In the genomic region with DNA sequence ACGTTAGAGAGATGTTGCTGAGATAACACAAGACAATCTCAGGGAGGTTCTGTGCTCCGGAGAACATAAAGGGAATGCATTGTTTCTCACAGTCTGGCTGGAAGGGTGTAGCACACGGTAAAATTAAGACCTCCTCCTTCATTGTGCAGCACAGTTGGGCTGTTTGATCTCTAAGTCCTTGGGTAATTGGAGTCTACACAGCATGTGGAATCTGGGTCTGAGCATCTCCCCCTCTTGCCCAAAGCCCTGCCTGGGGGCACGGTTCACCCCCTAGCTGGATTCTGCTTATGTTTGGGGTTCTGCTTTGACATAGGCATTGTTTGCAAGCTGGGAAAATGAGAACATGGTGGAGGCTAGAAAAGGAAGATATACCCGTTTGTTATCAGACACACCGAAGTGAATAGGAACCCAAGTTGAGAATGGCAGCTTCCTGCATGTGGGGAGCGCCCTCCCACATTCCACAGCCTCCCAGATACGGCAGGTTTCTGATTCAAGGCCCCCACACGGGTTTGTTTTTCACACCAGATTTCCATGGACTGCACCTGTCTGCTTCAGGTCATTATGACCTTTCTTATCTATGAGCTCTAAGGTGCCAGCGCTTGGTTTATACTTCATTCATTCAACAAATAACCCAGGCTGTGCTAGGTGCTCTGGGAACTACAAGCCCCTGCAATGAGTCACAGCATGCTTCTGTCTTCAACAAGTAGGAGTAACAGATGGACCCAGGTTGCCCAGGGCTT, we compare ENCODE assay signal across 15 mouse cellular contexts.
DNase-seq lines count a peak whose midpoint lies in the region; ATAC-seq lines count a peak whose summit lies in the region.
"Had no signal": no experiment of that assay in that cellular context is flagged by ENCODE, and none has a peak within 500 bp of the region (broad histone marks: within the 10 kb centered on the region; RNA-seq: fewer than 3 reads in every experiment).

No protein-coding gene starts in this region.

- no peak; the same call in 1 of the 2 replicates for ATAC-seq in forebrain, embryonic 12.5 days (ENCODE audit: low FRiP score)
- no peak for ATAC-seq in midbrain, embryonic 16.5 days

- WGBS in forebrain, embryonic 12.5 days: 22% methylated on average over 10 of the region's 10 CpGs
- WGBS in midbrain, embryonic 16.5 days: 32% methylated on average over 10 of the region's 10 CpGs

- H3K36me3 ChIP-seq in forebrain, embryonic 12.5 days (replicated peaks): no peaks in the 10 kb centered on the region
- H3K36me3 ChIP-seq in midbrain, embryonic 16.5 days (ENCODE audit: control insufficient read depth, insufficient read depth, low read length): no peaks in the 10 kb centered on the region
- H3K36me3 ChIP-seq: stomach, embryonic 15.5 days had no signal

- H3K27ac ChIP-seq in forebrain, embryonic 12.5 days: peak overlapping the region; percentile 81
- no peak overlapping the region for H3K27ac ChIP-seq in midbrain, embryonic 16.5 days (ENCODE audit: low read length)
- H3K27ac ChIP-seq: stomach, embryonic 15.5 days had no signal

- peak overlapping the region; percentile 40 for H3K9ac ChIP-seq in forebrain, embryonic 12.5 days
- H3K9ac ChIP-seq in midbrain, embryonic 16.5 days (ENCODE audit: low read depth, low read length): no peak overlapping the region
- H3K9ac ChIP-seq: lung, embryonic 14.5 days; stomach, embryonic 15.5 days had no signal

- H3K4me3 ChIP-seq in forebrain, embryonic 12.5 days (replicated peaks): peak overlapping the region; percentile 41
- no peak overlapping the region for H3K4me3 ChIP-seq in midbrain, embryonic 16.5 days (ENCODE audit: low read depth, low read length)
- H3K4me3 ChIP-seq: myocyte; stomach, embryonic 15.5 days had no signal

- H3K4me2 ChIP-seq in forebrain, embryonic 12.5 days: peak overlapping the region; percentile 51
- H3K4me2 ChIP-seq in midbrain, embryonic 16.5 days (ENCODE audit: low read length): 0 out of 2 replicates have a peak overlapping the region, but pooled peaks have one; percentile 12
- H3K4me2 ChIP-seq: lung, embryonic 14.5 days; stomach, embryonic 15.5 days had no signal

- no peaks in the 10 kb centered on the region for H3K9me3 ChIP-seq in forebrain, embryonic 12.5 days
- H3K9me3 ChIP-seq in midbrain, embryonic 16.5 days (replicated peaks; ENCODE audit: control insufficient read depth, low read length, poor library complexity, severe bottlenecking): no peaks in the 10 kb centered on the region
- H3K9me3 ChIP-seq: stomach, embryonic 15.5 days had no signal

- H3K27me3 ChIP-seq in forebrain, embryonic 12.5 days: peaks cover 67% of the 10 kb centered on the region
- H3K27me3 ChIP-seq in midbrain, embryonic 16.5 days (ENCODE audit: control insufficient read depth, insufficient read depth, low read depth, low read length): peaks cover 45% of the 10 kb centered on the region

- DNase-seq in heart, adult 11 months: peak; percentile 66
- DNase-seq in heart, adult 18-20 months: no peak
- DNase-seq in ovary, adult 18-20 months (ENCODE audit: low spot score): peak; percentile 58
- DNase-seq in ovary, postnatal 10 days (ENCODE audit: low spot score): no peak
- DNase-seq in urinary bladder, postnatal 36 days (ENCODE audit: low spot score in 2 of 2): no peak
- DNase-seq in testis, postnatal 14 days (ENCODE audit: low spot score): no peak
- DNase-seq: adrenal gland, postnatal 14 days; cerebellum, postnatal 14 days; heart, postnatal 14 days; liver; lung, embryonic 14.5 days had no signal

- peaks cover 38% of the 10 kb centered on the region for H3K4me1 ChIP-seq in forebrain, embryonic 12.5 days
- peaks cover 2% of the 10 kb centered on the region; the same call in 1 of the 2 replicates for H3K4me1 ChIP-seq in midbrain, embryonic 16.5 days (ENCODE audit: control insufficient read depth, insufficient read depth, low read length)
- H3K4me1 ChIP-seq: stomach, embryonic 15.5 days had no signal

Comparison
In these comparisons a context has a peak if more than half of its experiments do, and no peak if none do; other contexts are left out.
1. DNase-seq: peak in heart, adult 11 months (single experiment) and ovary, adult 18-20 months (single experiment); none in heart, adult 18-20 months (0 of 2), ovary, postnatal 10 days (single experiment), urinary bladder, postnatal 36 days (0 of 2) and testis, postnatal 14 days (single experiment).